Mouse (Mus musculus) CH12.LX (cell line): ENCODE results near the gene Mgat2. TPM values are rescaled to one million over a fixed set of nuclear protein-coding genes. Genes with fewer than 3 reads are reported as not detected.
"Not testable (repeated sequence)": the region's sequence is repeated elsewhere in the genome, so short reads cannot be mapped to it uniquely, and the experiment has no call there.

Experiments used
- DNase-seq: peaks from one replicate; pipeline ENCODE4 v3.0.0-alpha.2; 2013; ENCODE audit errors: extremely low read depth
- H3K27ac ChIP-seq: 2 replicates; pipeline ENCODE4 v1.5.1; 2012; ENCODE audit warnings: low read depth, mild to moderate bottlenecking, control low read depth, moderate library complexity; ENCODE audit not compliant: insufficient read depth
- H3K27me3 ChIP-seq: replicated peaks from 2 replicates; pipeline ENCODE3; 2012; ENCODE audit warnings: inconsistent platforms
- H3K36me3 ChIP-seq, 2 experiments: replicated peaks in 1 of 2; 2 replicates each; pipeline versions ENCODE3 to v1.6.1; 2012; ENCODE audit warnings: inconsistent platforms in 1 of 2, low read length in 1 of 2, mild to moderate bottlenecking in 1 of 2, mixed read lengths in 1 of 2, moderate library complexity in 1 of 2; ENCODE audit not compliant: control insufficient read depth in 1 of 2, insufficient read depth in 1 of 2
- H3K4me1 ChIP-seq, 2 experiments: 2 replicates each; pipeline ENCODE4 v1.6.1; 2012; ENCODE audit warnings: inconsistent platforms in 1 of 2, moderate library complexity in 1 of 2; ENCODE audit not compliant: insufficient read depth in 2 of 2, control insufficient read depth in 1 of 2
- H3K4me2 ChIP-seq: 2 replicates; pipeline ENCODE4 v1.6.1; 2012; ENCODE audit warnings: low read depth, mild to moderate bottlenecking, control low read depth; ENCODE audit not compliant: poor library complexity, insufficient read depth, severe bottlenecking
- H3K4me3 ChIP-seq, 3 experiments: fragments of 150-350 bp in 1 of 3; sonication (generic) in 1 of 3; replicated peaks in 1 of 3; 2 replicates each; pipeline versions ENCODE3 to v1.5.1; 2011 to 2012; ENCODE audit warnings: low read depth in 2 of 3, low read length in 2 of 3, mild to moderate bottlenecking in 2 of 3, moderate library complexity in 2 of 3, control low read depth in 1 of 3, improper control_type of control experiment in 1 of 3, inconsistent platforms in 1 of 3, mixed read lengths in 1 of 3; ENCODE audit not compliant: poor library complexity in 1 of 3
- H3K79me2 ChIP-seq: replicated peaks from 2 replicates; pipeline ENCODE4 v1.6.1; 2012; ENCODE audit warnings: mild to moderate bottlenecking, moderate library complexity; ENCODE audit not compliant: control insufficient read depth, poor library complexity, insufficient read depth, severe bottlenecking; ENCODE audit errors: extremely low read depth
- H3K9ac ChIP-seq: 2 replicates; pipeline ENCODE4 v1.6.1; 2012; ENCODE audit warnings: low read depth, mild to moderate bottlenecking, control low read depth, moderate library complexity; ENCODE audit not compliant: insufficient read depth
- H3K9me3 ChIP-seq: replicated peaks from 2 replicates; pipeline ENCODE3; 2012; ENCODE audit warnings: low read length, inconsistent platforms, mixed read lengths
- BHLHE40 ChIP-seq: IDR thresholded peaks from 2 replicates; pipeline ENCODE4 v1.6.1; 2011; ENCODE audit warnings: mild to moderate bottlenecking, low read depth, low read length, improper control_type of control experiment
- CTCF ChIP-seq, 2 experiments: IDR thresholded peaks in 1 of 2; conservative IDR thresholded peaks in 1 of 2; 2 replicates each; pipeline ENCODE4 v1.5.1; 2011 to 2012; ENCODE audit warnings: low read depth in 2 of 2, low read length in 2 of 2, improper control_type of control experiment in 1 of 2, inconsistent platforms in 1 of 2, mild to moderate bottlenecking in 1 of 2, moderate library complexity in 1 of 2
- GABPA ChIP-seq: IDR thresholded peaks from 2 replicates; pipeline ENCODE4 v1.6.1; 2012; ENCODE audit warnings: low read depth, low read length, improper control_type of control experiment, inconsistent platforms; ENCODE audit not compliant: insufficient replicate concordance
- IRF4 ChIP-seq: IDR thresholded peaks from 2 replicates; pipeline ENCODE4 v1.6.1; 2014; ENCODE audit warnings: low read depth, mild to moderate bottlenecking, inconsistent platforms, low read length, improper control_type of control experiment
- JUND ChIP-seq: conservative IDR thresholded peaks from 2 replicates; pipeline ENCODE4 v1.6.1; 2011; ENCODE audit warnings: low read depth, low read length, improper control_type of control experiment
- MAZ ChIP-seq: IDR thresholded peaks from 2 replicates; pipeline ENCODE4 v1.6.1; 2012; ENCODE audit warnings: low read depth, mild to moderate bottlenecking, inconsistent platforms, low read length, improper control_type of control experiment, moderate library complexity
- MEF2A ChIP-seq: IDR thresholded peaks from 2 replicates; pipeline ENCODE4 v1.6.1; 2014; ENCODE audit warnings: low read depth, mild to moderate bottlenecking, inconsistent platforms, low read length, improper control_type of control experiment, borderline replicate concordance
- MYC ChIP-seq: IDR thresholded peaks from 2 replicates; pipeline ENCODE4 v1.6.1; 2011; ENCODE audit warnings: low read depth, mild to moderate bottlenecking, improper control_type of control experiment, low read length
- NELFE ChIP-seq: IDR thresholded peaks from 2 replicates; pipeline ENCODE4 v1.6.1; 2011; ENCODE audit warnings: low read depth, low read length, improper control_type of control experiment
- RCOR1 ChIP-seq: conservative IDR thresholded peaks from 2 replicates; pipeline ENCODE4 v1.6.1; 2012; ENCODE audit warnings: low read depth, mild to moderate bottlenecking, inconsistent platforms, low read length, improper control_type of control experiment
- TBP ChIP-seq: conservative IDR thresholded peaks from 2 replicates; pipeline ENCODE4 v1.6.1; 2011; ENCODE audit warnings: low read depth, low read length, improper control_type of control experiment
- USF1 ChIP-seq: IDR thresholded peaks from 2 replicates; pipeline ENCODE4 v1.6.1; 2014; ENCODE audit warnings: low read depth, mild to moderate bottlenecking, inconsistent platforms, low read length, improper control_type of control experiment
- ZMIZ1 ChIP-seq: IDR thresholded peaks from 2 replicates; pipeline ENCODE4 v1.6.1; 2012; ENCODE audit warnings: low read depth, mild to moderate bottlenecking, inconsistent platforms, low read length, improper control_type of control experiment
- ZNF384 ChIP-seq: IDR thresholded peaks from 2 replicates; pipeline ENCODE4 v1.6.1; 2012; ENCODE audit warnings: low read depth, low read length, improper control_type of control experiment, inconsistent platforms
- dilution Hi-C: fragments of 300-500 bp; cut with MboI; formaldehyde crosslinking; loops from 2 replicates; pipeline ENCODE4 v1.14.3; 2020; ENCODE audit warnings: low sequenced_read_pairs; ENCODE audit not compliant: extremely low pct_unique_long_range_greater_than_20kb, extremely low pct_ligation_motif_present
- in situ Hi-C: fragments of 300-500 bp; cut with MboI; formaldehyde crosslinking; loops from 3 replicates; pipeline ENCODE4 v1.14.3; 2019; ENCODE audit warnings: low sequenced_read_pairs, low pct_ligation_motif_present, low pct_unique_long_range_greater_than_20kb, mixed read lengths
- polyA plus RNA-seq: library from polyadenylated mRNA; unstranded; fragments of >175 nt; gene quantifications from 2 replicates; pipeline ENCODE4 v1.2.1, GENCODE M21; 2012; ENCODE audit warnings: low read depth; ENCODE audit not compliant: insufficient read length
- total RNA-seq, 2 experiments: library from RNA; depleted of rRNA; stranded (reverse); fragments of 300-350 nt in 1 of 2; fragments of >200 nt in 1 of 2; gene quantifications; 2 replicates each; pipeline ENCODE4 v1.2.3; 2012 to 2014

Mgat2 gene
- total and polyA plus RNA-seq, 3 experiments = 54.2 to 106 (median 58.1) TPM

DNA sequence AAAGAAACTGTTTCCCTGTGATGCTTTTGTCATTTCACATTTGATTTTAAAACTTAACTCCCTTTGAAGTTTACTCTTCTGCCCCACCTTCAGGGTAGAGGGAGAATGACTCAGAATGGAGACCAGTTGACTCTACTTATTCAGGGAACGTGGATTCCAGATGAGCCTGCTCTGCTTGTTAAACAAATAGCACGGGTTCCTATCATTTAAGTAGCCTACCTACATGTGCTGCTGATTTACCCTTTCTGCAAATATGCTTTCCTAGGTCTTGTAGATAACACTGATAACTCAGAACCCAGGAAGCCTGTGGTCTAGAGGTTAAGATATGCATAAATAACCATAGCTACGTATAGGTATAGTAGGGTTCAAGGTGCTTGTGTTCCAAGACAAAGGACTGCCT, 19.1 kb upstream of the Mgat2 start:
- TF ChIP-seq ZNF384 = no peak
- TF ChIP-seq GABPA = no peak
- TF ChIP-seq JUND = 0 out of 2 replicates have a peak, but pooled peaks have one; percentile 7
- no peak for TF ChIP-seq USF1
- no peak for TF ChIP-seq BHLHE40
- no peak for TF ChIP-seq MYC
- peak in 1 of 2 experiments; percentile 21; a peak in 1 of 4 replicates for TF ChIP-seq CTCF (conservative IDR thresholded peaks at IDR 0.05 in 1 of 2, IDR thresholded peaks at IDR 0.05 in 1 of 2; ENCODE audit: low read depth in 2 of 2, low read length in 2 of 2)
- no peak for DNase-seq
- dilution Hi-C loops = no loop called here

GRCm38 (mm10) chr12:69166861-69167581, 16.9 kb upstream of the Mgat2 start:
- H3K27me3 ChIP-seq, H3K9me3 ChIP-seq, DNase-seq, H3K36me3 ChIP-seq, H3K27ac ChIP-seq, dilution Hi-C loops, H3K4me3 ChIP-seq, H3K9ac ChIP-seq, in situ Hi-C loops: not testable (repeated sequence)
- peak overlapping the region; percentile 79 for H3K4me2 ChIP-seq
- peaks cover 3 to 20% of the 10 kb centered on the region in 2 experiments for H3K4me1 ChIP-seq
- TF ChIP-seq TBP = 0 out of 2 replicates have a peak, but pooled peaks have one; percentile 61
- H3K79me2 ChIP-seq = peaks cover 18% of the 10 kb centered on the region

More for the DNA sequence above, 19.1 kb upstream of the Mgat2 start:
- Histone ChIP-seq H3K27ac (no peak overlapping the region), H3K36me3 (no peaks in the 10 kb centered on the region), H3K4me2 (no peak overlapping the region), H3K4me1 (peaks cover 5 to 8% of the 10 kb centered on the region in 2 experiments), H3K27me3 (peaks cover 2% of the 10 kb centered on the region), H3K4me3 (no peak overlapping the region), H3K9ac (no peak overlapping the region), H3K9me3 (no peaks in the 10 kb centered on the region), H3K79me2 (peaks cover 10% of the 10 kb centered on the region)
- in situ Hi-C loops = no loop called here

DNA sequence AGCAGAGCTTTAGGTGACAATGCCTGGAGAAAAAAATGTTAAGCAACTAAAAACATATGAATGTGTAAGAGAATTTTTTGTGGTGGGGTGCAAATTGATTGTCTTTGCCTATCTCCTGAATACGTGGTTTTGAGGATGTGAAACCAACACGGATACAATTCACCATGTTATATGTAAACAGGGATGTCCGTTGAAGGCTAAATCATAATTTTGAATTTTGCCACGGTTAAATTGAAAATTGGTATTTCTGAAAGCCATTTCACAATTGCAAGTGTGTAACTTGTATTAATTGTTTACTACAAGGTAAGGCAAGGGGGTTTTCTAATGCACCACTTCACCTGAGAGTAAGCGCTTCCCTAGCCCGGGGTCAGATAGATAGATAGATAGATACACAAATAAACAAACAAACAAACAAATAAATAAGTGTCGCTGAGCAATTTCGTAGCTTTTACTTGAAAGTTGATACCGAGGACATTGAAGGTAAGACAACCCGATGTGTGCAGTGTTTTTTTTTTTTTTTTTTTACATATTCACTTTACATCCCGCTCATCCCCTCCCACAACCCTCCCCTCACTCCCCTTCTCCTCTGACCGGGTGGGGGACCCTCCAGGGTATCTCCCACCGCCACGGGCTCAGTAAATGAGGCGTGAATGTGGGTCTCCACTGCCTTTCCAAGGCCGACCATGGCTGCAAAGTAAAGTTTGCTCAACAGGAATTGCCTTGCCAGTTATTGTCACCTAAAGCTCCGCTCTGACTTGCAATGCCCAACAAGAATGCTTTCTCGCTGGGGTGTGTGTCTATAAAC, 16.1 kb upstream of the Mgat2 start:
- Histone ChIP-seq H3K9me3 (no peaks in the 10 kb centered on the region), H3K27ac (no peak overlapping the region), H3K4me1 (peaks cover 3 to 20% of the 10 kb centered on the region in 2 experiments), H3K36me3 (peaks cover 3 to 11% of the 10 kb centered on the region in 2 experiments)
- in situ Hi-C loops = no loop called here
- TF ChIP-seq MAZ (0 out of 2 replicates have a peak, but pooled peaks have one; percentile 27), ZNF384 (peak; percentile 66; the same call in 1 of the 2 replicates), RCOR1 (no peak), IRF4 (peak; percentile 25; the same call in 1 of the 2 replicates), NELFE (0 out of 2 replicates have a peak, but pooled peaks have one; percentile 17), MEF2A (0 out of 2 replicates have a peak, but pooled peaks have one; percentile 24), ZMIZ1 (no peak)
- TF ChIP-seq, all 38 proteins: peak for 5
- H3K4me2 ChIP-seq = peak overlapping the region; percentile 79
- H3K9ac ChIP-seq = peak overlapping the region; percentile 90
- peaks cover 18% of the 10 kb centered on the region for H3K79me2 ChIP-seq
- DNase-seq = no peak
- peak overlapping the region; percentile 73 to 94 (median 88) for H3K4me3 ChIP-seq
- dilution Hi-C loops = no loop called here
- peaks cover 2% of the 10 kb centered on the region for H3K27me3 ChIP-seq
